In the genomic region with DNA sequence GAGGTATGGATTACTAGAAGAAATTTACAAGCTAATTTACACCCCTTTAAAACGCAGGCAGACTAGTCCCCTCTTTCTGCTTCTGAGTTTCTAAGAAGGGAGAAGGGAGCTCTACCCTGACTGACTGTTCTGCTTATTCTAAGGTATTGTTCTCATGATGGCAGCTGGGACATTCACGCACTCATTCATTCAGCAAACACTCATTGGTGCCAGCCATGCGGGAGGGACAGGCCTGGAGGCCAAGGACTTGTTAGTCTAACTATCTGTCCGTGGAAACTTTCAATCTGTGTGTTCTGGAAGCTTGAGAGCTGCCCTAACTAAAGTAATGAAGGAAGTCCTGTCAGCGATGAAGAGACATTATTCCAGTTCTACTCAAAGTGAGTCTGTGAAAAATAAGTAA, we compare ENCODE assay signal across 16 mouse cellular contexts. TPM values are rescaled to one million over a fixed set of nuclear protein-coding genes. Genes with fewer than 3 reads are reported as not detected.
"Had no signal": no experiment of that assay in that cellular context is flagged by ENCODE, and none has a peak within 500 bp of the region (broad histone marks: within the 10 kb centered on the region; RNA-seq: fewer than 3 reads in every experiment).

No protein-coding gene starts in this region.

- H3K27ac ChIP-seq: limb, embryonic 15.5 days; liver, embryonic 12.5 days; midbrain, embryonic 12.5 days; neural tube, embryonic 13.5 days had no signal

- H3K4me1 ChIP-seq: limb, embryonic 15.5 days; liver, embryonic 12.5 days; midbrain, embryonic 12.5 days; neural tube, embryonic 13.5 days had no signal

- DNase-seq: kidney, adult 2 months; kidney, postnatal 36 days; layer of hippocampus, adult 9-11 months; layer of hippocampus, postnatal 36 days; retina, postnatal 1 day; right cerebral cortex, postnatal 4 days; spleen, adult 18-20 months; thymus, adult 18-20 months; thymus, postnatal 14 days had no signal

- ATAC-seq: intestine, embryonic 16.5 days; liver, embryonic 12.5 days; midbrain, embryonic 16.5 days had no signal

- H3K9me3 ChIP-seq: limb, embryonic 15.5 days; liver, embryonic 12.5 days; midbrain, embryonic 12.5 days; neural tube, embryonic 13.5 days had no signal

- H3K4me2 ChIP-seq: limb, embryonic 15.5 days; liver, embryonic 12.5 days; midbrain, embryonic 12.5 days; neural tube, embryonic 13.5 days had no signal

- H3K9ac ChIP-seq: limb, embryonic 15.5 days; liver, embryonic 12.5 days; midbrain, embryonic 12.5 days; neural tube, embryonic 13.5 days had no signal

- H3K4me3 ChIP-seq: limb, embryonic 15.5 days; liver, embryonic 12.5 days; midbrain, embryonic 12.5 days; neural tube, embryonic 13.5 days had no signal

- H3K27me3 ChIP-seq: limb, embryonic 15.5 days; liver, embryonic 12.5 days; midbrain, embryonic 12.5 days; neural tube, embryonic 13.5 days had no signal

- H3K36me3 ChIP-seq: limb, embryonic 15.5 days; liver, embryonic 12.5 days; midbrain, embryonic 12.5 days; neural tube, embryonic 13.5 days had no signal

RNA-seq across cellular contexts. Expression of gene Pla2r1, which starts 14.4 kb away (rescaled TPM):
- total RNA-seq: megakaryocyte-erythroid progenitor cell, adult 5-6 weeks had no signal
